Mouse (Mus musculus) adrenal gland (tissue): ENCODE data around the gene Lmbr1.
"Not testable (repeated sequence)": the region's sequence is repeated elsewhere in the genome, so short reads cannot be mapped to it uniquely, and the experiment has no call there.

Source experiments
- intact Hi-C: fragments of 180-260 bp; cut with DNase I; formaldehyde crosslinking; loops from one replicate; pipeline ENCODE4 v1.15.1; 2025
- long read RNA-seq, 2 experiments: library from polyadenylated mRNA; unstranded; transcript quantifications; one replicate each; pipeline ENCODE4 v2.0.0; 2020; ENCODE audit warnings: borderline replicate concordance in 1 of 2; ENCODE audit not compliant: insufficient replicate concordance in 1 of 2

Gene Lmbr1
- long read RNA-seq, experiment 1, full-length matches to known transcripts, result 3 of 12 reads
- long read RNA-seq, experiment 1, partial matches to known transcripts, result 1 of 12 reads
- long read RNA-seq, experiment 1, other reads (novel, unspliced or antisense), result 8 of 12 reads
- long read RNA-seq, experiment 2, full-length matches to known transcripts, result 13 of 25 reads
- long read RNA-seq, experiment 2, partial matches to known transcripts, result 2 of 25 reads
- long read RNA-seq, experiment 2, other reads (novel, unspliced or antisense), result 10 of 25 reads

GRCm38 (mm10) chr5:29378298-29379036 is at the start of gene Lmbr1:
Gene Lmbr1, minus strand, starts transcription at chr5:29378390.
- intact Hi-C loops, result no loop called here

- intact Hi-C loops, result not testable (repeated sequence)
Observed at GRCm38 (mm10) chr5:29423330-29423729, 45.1 kb upstream of the Lmbr1 start.

- intact Hi-C loops, result no loop called here
Observed at GRCm38 (mm10) chr5:29413041-29413440, 34.9 kb upstream of the Lmbr1 start.

GRCm38 (mm10) chr5:29410854-29411253 is 32.7 kb upstream of the Lmbr1 start:
- intact Hi-C loops, result no loop called here

GRCm38 (mm10) chr5:29398427-29398826 is 20.2 kb upstream of the Lmbr1 start:
- intact Hi-C loops, result no loop called here

GRCm38 (mm10) chr5:29388944-29389765 is 11.0 kb upstream of the Lmbr1 start:
- intact Hi-C loops, result loop anchor here (5.0 kb wide), 1 partner anchor 298 kb away; no protein-coding TSS in a partner anchor

- intact Hi-C loops, result loop anchor here (5.0 kb wide), 1 partner anchor 299 kb away; no protein-coding TSS in a partner anchor
Observed at GRCm38 (mm10) chr5:29388181-29388943, 10.2 kb upstream of the Lmbr1 start.

- intact Hi-C loops, result loop anchor here (5.0 kb wide), 1 partner anchor 300 kb away; no protein-coding TSS in a partner anchor
Observed at GRCm38 (mm10) chr5:29387591-29387990, 9.4 kb upstream of the Lmbr1 start.

- intact Hi-C loops, result no loop called here
Observed at GRCm38 (mm10) chr5:29382776-29383175, 4.6 kb upstream of the Lmbr1 start.

GRCm38 (mm10) chr5:29380091-29380490 is 1.9 kb upstream of the Lmbr1 start:
- intact Hi-C loops, result no loop called here

GRCm38 (mm10) chr5:29377590-29378297 is 446 bp downstream of the Lmbr1 start:
- intact Hi-C loops, result no loop called here

GRCm38 (mm10) chr5:29363511-29363910 is 14.7 kb downstream of the Lmbr1 start:
- intact Hi-C loops, result no loop called here

- intact Hi-C loops, result loop anchor here (10.0 kb wide), 1 partner anchor 881 kb away; no protein-coding TSS in a partner anchor
Observed at GRCm38 (mm10) chr5:29335836-29336235, 42.4 kb downstream of the Lmbr1 start.

GRCm38 (mm10) chr5:29322503-29322902 is 55.7 kb downstream of the Lmbr1 start:
- intact Hi-C loops, result no loop called here

- intact Hi-C loops, result no loop called here
Observed at GRCm38 (mm10) chr5:29309191-29309590, 69.0 kb downstream of the Lmbr1 start.

- intact Hi-C loops, result loop anchor here (5.0 kb wide), 1 partner anchor 841 kb away; no protein-coding TSS in a partner anchor
Observed at GRCm38 (mm10) chr5:29293194-29293593, 85.0 kb downstream of the Lmbr1 start.

GRCm38 (mm10) chr5:29290110-29290509 is 88.1 kb downstream of the Lmbr1 start:
- intact Hi-C loops, result loop anchor here (5.0 kb wide), 1 partner anchor 838 kb away; no protein-coding TSS in a partner anchor

GRCm38 (mm10) chr5:29289703-29290102 is 88.5 kb downstream of the Lmbr1 start:
- intact Hi-C loops, result loop anchor here (5.0 kb wide), 1 partner anchor 837 kb away; no protein-coding TSS in a partner anchor

GRCm38 (mm10) chr5:29281081-29281480 is 97.1 kb downstream of the Lmbr1 start:
- intact Hi-C loops, result no loop called here

GRCm38 (mm10) chr5:29274746-29275145 is 103.4 kb downstream of the Lmbr1 start:
- intact Hi-C loops, result loop anchor here (5.0 to 10.0 kb wide), 3 partner anchors 240 to 822 kb away; partner anchors contain the start of gene Shh
